Mouse (Mus musculus) CH12.LX (cell line): ENCODE data around the gene Uqcr10. TPM values are rescaled to one million over a fixed set of nuclear protein-coding genes. Genes with fewer than 3 reads are reported as not detected.

Source experiments
- DNase-seq: peaks from one replicate; pipeline ENCODE4 v3.0.0-alpha.2; 2013; ENCODE audit errors: extremely low read depth
- H3K27ac ChIP-seq: 2 replicates; pipeline ENCODE4 v1.5.1; 2012; ENCODE audit warnings: low read depth, mild to moderate bottlenecking, control low read depth, moderate library complexity; ENCODE audit not compliant: insufficient read depth
- H3K27me3 ChIP-seq: replicated peaks from 2 replicates; pipeline ENCODE3; 2012; ENCODE audit warnings: inconsistent platforms
- H3K36me3 ChIP-seq, 2 experiments: replicated peaks in 1 of 2; 2 replicates each; pipeline versions ENCODE3 to v1.6.1; 2012; ENCODE audit warnings: inconsistent platforms in 1 of 2, low read length in 1 of 2, mild to moderate bottlenecking in 1 of 2, mixed read lengths in 1 of 2, moderate library complexity in 1 of 2; ENCODE audit not compliant: control insufficient read depth in 1 of 2, insufficient read depth in 1 of 2
- H3K4me1 ChIP-seq, 2 experiments: 2 replicates each; pipeline ENCODE4 v1.6.1; 2012; ENCODE audit warnings: inconsistent platforms in 1 of 2, moderate library complexity in 1 of 2; ENCODE audit not compliant: insufficient read depth in 2 of 2, control insufficient read depth in 1 of 2
- H3K4me2 ChIP-seq: 2 replicates; pipeline ENCODE4 v1.6.1; 2012; ENCODE audit warnings: low read depth, mild to moderate bottlenecking, control low read depth; ENCODE audit not compliant: poor library complexity, insufficient read depth, severe bottlenecking
- H3K4me3 ChIP-seq, 3 experiments: fragments of 150-350 bp in 1 of 3; sonication (generic) in 1 of 3; replicated peaks in 1 of 3; 2 replicates each; pipeline versions ENCODE3 to v1.5.1; 2011 to 2012; ENCODE audit warnings: low read depth in 2 of 3, low read length in 2 of 3, mild to moderate bottlenecking in 2 of 3, moderate library complexity in 2 of 3, control low read depth in 1 of 3, improper control_type of control experiment in 1 of 3, inconsistent platforms in 1 of 3, mixed read lengths in 1 of 3; ENCODE audit not compliant: poor library complexity in 1 of 3
- H3K79me2 ChIP-seq: replicated peaks from 2 replicates; pipeline ENCODE4 v1.6.1; 2012; ENCODE audit warnings: mild to moderate bottlenecking, moderate library complexity; ENCODE audit not compliant: control insufficient read depth, poor library complexity, insufficient read depth, severe bottlenecking; ENCODE audit errors: extremely low read depth
- H3K9ac ChIP-seq: 2 replicates; pipeline ENCODE4 v1.6.1; 2012; ENCODE audit warnings: low read depth, mild to moderate bottlenecking, control low read depth, moderate library complexity; ENCODE audit not compliant: insufficient read depth
- H3K9me3 ChIP-seq: replicated peaks from 2 replicates; pipeline ENCODE3; 2012; ENCODE audit warnings: low read length, inconsistent platforms, mixed read lengths
- BHLHE40 ChIP-seq: IDR thresholded peaks from 2 replicates; pipeline ENCODE4 v1.6.1; 2011; ENCODE audit warnings: mild to moderate bottlenecking, low read depth, low read length, improper control_type of control experiment
- CHD1 ChIP-seq: IDR thresholded peaks from 2 replicates; pipeline ENCODE4 v1.6.1; 2012; ENCODE audit warnings: low read depth, low read length, improper control_type of control experiment, inconsistent platforms
- CHD2 ChIP-seq: IDR thresholded peaks from 2 replicates; pipeline ENCODE4 v1.6.1; 2011; ENCODE audit warnings: low read length, improper control_type of control experiment
- CTCF ChIP-seq, 2 experiments: IDR thresholded peaks in 1 of 2; conservative IDR thresholded peaks in 1 of 2; 2 replicates each; pipeline ENCODE4 v1.5.1; 2011 to 2012; ENCODE audit warnings: low read depth in 2 of 2, low read length in 2 of 2, improper control_type of control experiment in 1 of 2, inconsistent platforms in 1 of 2, mild to moderate bottlenecking in 1 of 2, moderate library complexity in 1 of 2
- ELF1 ChIP-seq: IDR thresholded peaks from 2 replicates; pipeline ENCODE4 v1.6.1; 2014; ENCODE audit warnings: low read depth, mild to moderate bottlenecking, inconsistent platforms, low read length, improper control_type of control experiment
- EP300 ChIP-seq: IDR thresholded peaks from 2 replicates; pipeline ENCODE4 v1.6.1; 2011; ENCODE audit warnings: low read length, improper control_type of control experiment
- ETS1 ChIP-seq: conservative IDR thresholded peaks from 2 replicates; pipeline ENCODE4 v1.6.1; 2012; ENCODE audit warnings: low read depth, mild to moderate bottlenecking, inconsistent platforms, low read length, improper control_type of control experiment, moderate library complexity
- HCFC1 ChIP-seq: IDR thresholded peaks from 2 replicates; pipeline ENCODE4 v1.6.1; 2012; ENCODE audit warnings: low read depth, mild to moderate bottlenecking, inconsistent platforms, low read length, improper control_type of control experiment
- JUN ChIP-seq: IDR thresholded peaks from 2 replicates; pipeline ENCODE4 v1.6.1; 2011; ENCODE audit warnings: low read depth, mild to moderate bottlenecking, low read length, improper control_type of control experiment, moderate library complexity; ENCODE audit not compliant: insufficient read depth
- KAT2A ChIP-seq: IDR thresholded peaks from 2 replicates; pipeline ENCODE4 v1.6.1; 2012; ENCODE audit warnings: low read length, improper control_type of control experiment, inconsistent platforms; ENCODE audit not compliant: insufficient replicate concordance
- MAFK ChIP-seq: IDR thresholded peaks from 2 replicates; pipeline ENCODE4 v1.6.1; 2011; ENCODE audit warnings: low read length, improper control_type of control experiment; ENCODE audit not compliant: insufficient replicate concordance
- MEF2A ChIP-seq: IDR thresholded peaks from 2 replicates; pipeline ENCODE4 v1.6.1; 2014; ENCODE audit warnings: low read depth, mild to moderate bottlenecking, inconsistent platforms, low read length, improper control_type of control experiment, borderline replicate concordance
- MXI1 ChIP-seq: IDR thresholded peaks from 2 replicates; pipeline ENCODE4 v1.6.1; 2011; ENCODE audit warnings: mild to moderate bottlenecking, low read depth, low read length, improper control_type of control experiment
- MYC ChIP-seq: IDR thresholded peaks from 2 replicates; pipeline ENCODE4 v1.6.1; 2011; ENCODE audit warnings: low read depth, mild to moderate bottlenecking, improper control_type of control experiment, low read length
- POLR2A ChIP-seq: IDR thresholded peaks from 2 replicates; pipeline ENCODE4 v1.6.1; 2011; ENCODE audit warnings: low read depth, mild to moderate bottlenecking, improper control_type of control experiment, low read length
- POLR2AphosphoS2 ChIP-seq: IDR thresholded peaks from 2 replicates; pipeline ENCODE4 v1.6.1; 2011; ENCODE audit warnings: low read depth, low read length, improper control_type of control experiment
- RAD21 ChIP-seq: IDR thresholded peaks from 2 replicates; pipeline ENCODE4 v1.6.1; 2011; ENCODE audit warnings: low read depth, mild to moderate bottlenecking, low read length, improper control_type of control experiment, moderate library complexity
- SMC3 ChIP-seq: IDR thresholded peaks from 2 replicates; pipeline ENCODE4 v1.6.1; 2011; ENCODE audit warnings: low read depth, low read length, improper control_type of control experiment
- TBP ChIP-seq: conservative IDR thresholded peaks from 2 replicates; pipeline ENCODE4 v1.6.1; 2011; ENCODE audit warnings: low read depth, low read length, improper control_type of control experiment
- TCF12 ChIP-seq: IDR thresholded peaks from 2 replicates; pipeline ENCODE4 v1.6.1; 2014; ENCODE audit warnings: low read depth, mild to moderate bottlenecking, inconsistent platforms, low read length, improper control_type of control experiment
- UBTF ChIP-seq: IDR thresholded peaks from 2 replicates; pipeline ENCODE4 v1.6.1; 2012; ENCODE audit warnings: low read depth, mild to moderate bottlenecking, inconsistent platforms, low read length, improper control_type of control experiment, moderate library complexity
- ZC3H11A ChIP-seq: IDR thresholded peaks from 2 replicates; pipeline ENCODE4 v1.6.1; 2012; ENCODE audit warnings: low read depth, mild to moderate bottlenecking, inconsistent platforms, low read length, improper control_type of control experiment
- dilution Hi-C: fragments of 300-500 bp; cut with MboI; formaldehyde crosslinking; loops from 2 replicates; pipeline ENCODE4 v1.14.3; 2020; ENCODE audit warnings: low sequenced_read_pairs; ENCODE audit not compliant: extremely low pct_unique_long_range_greater_than_20kb, extremely low pct_ligation_motif_present
- in situ Hi-C: fragments of 300-500 bp; cut with MboI; formaldehyde crosslinking; loops from 3 replicates; pipeline ENCODE4 v1.14.3; 2019; ENCODE audit warnings: low sequenced_read_pairs, low pct_ligation_motif_present, low pct_unique_long_range_greater_than_20kb, mixed read lengths
- polyA plus RNA-seq: library from polyadenylated mRNA; unstranded; fragments of >175 nt; gene quantifications from 2 replicates; pipeline ENCODE4 v1.2.1, GENCODE M21; 2012; ENCODE audit warnings: low read depth; ENCODE audit not compliant: insufficient read length
- total RNA-seq, 2 experiments: library from RNA; depleted of rRNA; stranded (reverse); fragments of 300-350 nt in 1 of 2; fragments of >200 nt in 1 of 2; gene quantifications; 2 replicates each; pipeline ENCODE4 v1.2.3; 2012 to 2014

Gene Uqcr10
- total and polyA plus RNA-seq, 3 experiments, result 740 to 1,522 (median 1,007) TPM

DNA sequence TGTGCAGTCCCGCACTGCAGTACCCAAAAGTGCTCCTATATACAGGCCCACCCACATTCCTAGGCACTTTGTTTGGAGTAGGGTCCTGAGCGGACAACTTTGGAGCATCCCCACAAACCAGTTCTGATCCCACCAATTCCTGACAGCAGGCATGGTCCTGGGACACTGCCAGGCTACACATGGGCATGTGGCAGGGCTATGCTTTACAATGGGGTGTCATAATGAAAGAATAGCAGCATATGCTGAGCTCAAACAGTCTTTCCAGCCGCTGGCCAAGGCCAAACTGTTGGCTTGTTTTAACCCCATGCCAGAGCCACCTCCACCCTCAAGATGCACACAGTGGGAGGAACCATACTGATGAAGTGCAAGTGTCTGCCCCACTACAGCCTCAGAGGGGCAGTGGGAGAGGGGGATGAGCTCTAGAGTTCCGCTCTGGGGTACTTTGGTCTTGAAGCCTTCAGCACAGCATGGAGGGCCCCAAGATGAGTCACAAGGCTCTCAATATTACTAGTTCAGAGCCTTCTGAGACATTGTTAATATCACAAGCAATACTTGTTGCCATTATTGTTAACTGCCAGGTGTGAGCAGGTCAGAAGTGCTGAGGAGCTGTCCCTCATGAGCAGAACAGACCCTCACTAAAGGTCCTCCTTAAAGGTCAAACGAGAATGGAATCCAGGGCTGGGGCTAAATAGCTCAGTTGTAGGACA is 12.5 kb upstream of the Uqcr10 start (continued):
- TF ChIP-seq TCF12 (peak; percentile 54; the same call in 1 of the 2 replicates), HCFC1 (no peak), CTCF (conservative IDR thresholded peaks at IDR 0.05 in 1 of 2, IDR thresholded peaks at IDR 0.05 in 1 of 2; ENCODE audit: low read depth in 2 of 2, low read length in 2 of 2) (no peak), UBTF (no peak), MAFK (no peak), POLR2AphosphoS2 (no peak), BHLHE40 (peak; percentile 48; the same call in 1 of the 2 replicates), MYC (no peak)

- dilution Hi-C loops (no loop called here), in situ Hi-C loops (no loop called here)
- no peak for DNase-seq
- Histone ChIP-seq H3K9me3 (no peaks in the 10 kb centered on the region), H3K79me2 (no peaks in the 10 kb centered on the region; the same call in 1 of the 2 replicates), H3K4me2 (no peak overlapping the region), H3K9ac (no peak overlapping the region), H3K27ac (no peak overlapping the region), H3K36me3 (peaks cover 2 to 33% of the 10 kb centered on the region in 2 experiments), H3K4me3 (no peak overlapping the region), H3K27me3 (no peaks in the 10 kb centered on the region), H3K4me1 (peaks cover 42 to 86% of the 10 kb centered on the region in 2 experiments)
- TF ChIP-seq MAFK (no peak), MEF2A (no peak), TBP (no peak), MYC (no peak), RAD21 (no peak), UBTF (no peak), BHLHE40 (no peak), ELF1 (no peak), JUN (no peak), POLR2AphosphoS2 (no peak), EP300 (no peak), POLR2A (no peak), CHD1 (no peak), ZC3H11A (no peak), MXI1 (no peak), KAT2A (no peak), CHD2 (no peak), ETS1 (no peak), SMC3 (no peak)
Measured at GRCm38 (mm10) chr11:4715596-4715995, 11.5 kb upstream of the Uqcr10 start.
